Mouse (Mus musculus): ENCODE results near the gene Hdac1. TPM values are rescaled to one million over a fixed set of nuclear protein-coding genes. Genes with fewer than 3 reads are reported as not detected.

Hdac1 gene
- total and polyA plus RNA-seq, 2 experiments from 2014 or later: 25.8 to 73.6 TPM

- Histone ChIP-seq H3K4me2 (ENCODE audit: low read depth, low read length) (peak overlapping the region; percentile 51), H3K27ac (ENCODE audit: low read depth) (no peak overlapping the region), H3K36me3 (replicated peaks; ENCODE audit: control insufficient read depth, insufficient read depth, low read length) (no peaks in the 10 kb centered on the region), H3K27me3 (ENCODE audit: control insufficient read depth, insufficient read depth, low read length) (no peaks in the 10 kb centered on the region), H3K4me1 (ENCODE audit: control insufficient read depth, insufficient read depth) (peaks cover 13% of the 10 kb centered on the region; the same call in 1 of the 2 replicates), H3K9me3 (replicated peaks; ENCODE audit: control insufficient read depth, low read length) (no peaks in the 10 kb centered on the region), H3K4me3 (ENCODE audit: low read depth, low read length) (peak overlapping the region; percentile 26; the same call in 1 of the 2 replicates), H3K9ac (replicated peaks; ENCODE audit: low read depth, low read length) (0 out of 2 replicates have a peak overlapping the region, but pooled peaks have one; percentile 30)
- no peak for TF ChIP-seq EP300 (IDR thresholded peaks at IDR 0.05; ENCODE audit: low read depth)
- TF ChIP-seq CTCF (IDR thresholded peaks at IDR 0.05; ENCODE audit: low read depth): peak; percentile 45
- peak; percentile 21; the same call in 1 of the 2 replicates for ATAC-seq (ENCODE audit: insufficient read depth, low read depth)
- WGBS: 26% methylated on average over 21 of the region's 21 CpGs
- DNase-seq (ENCODE audit: low spot score): peak; percentile 50
Measured at GRCm38 (mm10) chr4:129576863-129577491, 34.5 kb upstream of the Hdac1 start.

- no peaks in the 10 kb centered on the region for H3K36me3 ChIP-seq (replicated peaks; ENCODE audit: control insufficient read depth, insufficient read depth, low read length)
- peak overlapping the region; percentile 17; the same call in 1 of the 2 replicates for H3K4me2 ChIP-seq (ENCODE audit: low read depth, low read length)
- H3K9ac ChIP-seq (replicated peaks; ENCODE audit: low read depth, low read length): no peak overlapping the region
- peak overlapping the region; percentile 36; the same call in 1 of the 2 replicates for H3K27ac ChIP-seq (ENCODE audit: low read depth)
- WGBS: 44% methylated on average over 7 of the region's 8 CpGs
- peaks cover 13% of the 10 kb centered on the region; the same call in 1 of the 2 replicates for H3K4me1 ChIP-seq (ENCODE audit: control insufficient read depth, insufficient read depth)
- no peak overlapping the region for H3K4me3 ChIP-seq (ENCODE audit: low read depth, low read length)
- DNase-seq (ENCODE audit: low spot score) (peak; percentile 52), ATAC-seq (ENCODE audit: insufficient read depth, low read depth) (peak; percentile 42; the same call in 1 of the 2 replicates)
- H3K27me3 ChIP-seq (ENCODE audit: control insufficient read depth, insufficient read depth, low read length): no peaks in the 10 kb centered on the region
- no peaks in the 10 kb centered on the region for H3K9me3 ChIP-seq (replicated peaks; ENCODE audit: control insufficient read depth, low read length)
- TF ChIP-seq CTCF (IDR thresholded peaks at IDR 0.05; ENCODE audit: low read depth): no peak
- TF ChIP-seq EP300 (IDR thresholded peaks at IDR 0.05; ENCODE audit: low read depth): no peak
Measured at GRCm38 (mm10) chr4:129575171-129575844, 32.8 kb upstream of the Hdac1 start.

GRCm38 (mm10) chr4:129573430-129573829 lies 30.9 kb upstream of the Hdac1 start, which contains the start of gene Lck:
Gene Lck (minus strand): TSS chr4:129573641.
- H3K9ac ChIP-seq (replicated peaks; ENCODE audit: low read depth, low read length): no peak within 1 kb of the TSS
- TF ChIP-seq EP300 (IDR thresholded peaks at IDR 0.05; ENCODE audit: low read depth) (no peak), CTCF (IDR thresholded peaks at IDR 0.05; ENCODE audit: low read depth) (no peak)
- H3K36me3 ChIP-seq (replicated peaks; ENCODE audit: control insufficient read depth, insufficient read depth, low read length): no peaks in the 10 kb centered on the region
- H3K27me3 ChIP-seq (ENCODE audit: control insufficient read depth, insufficient read depth, low read length): no peaks in the 10 kb centered on the region
- DNase-seq (ENCODE audit: low spot score): no peak
- WGBS: 83% methylated on average over 8 of the region's 8 CpGs
- H3K9me3 ChIP-seq (replicated peaks; ENCODE audit: control insufficient read depth, low read length): no peaks in the 10 kb centered on the region
- 0 out of 2 replicates have a peak, but pooled peaks cover 6% of the 10 kb centered on the region for H3K4me1 ChIP-seq (ENCODE audit: control insufficient read depth, insufficient read depth)
- H3K4me3 ChIP-seq (ENCODE audit: low read depth, low read length): no peak within 1 kb of the TSS
- peak within 1 kb of the TSS; percentile 40; the same call in 1 of the 2 replicates for H3K27ac ChIP-seq (ENCODE audit: low read depth)
- no peak for ATAC-seq (ENCODE audit: insufficient read depth, low read depth)
- peak within 1 kb of the TSS; percentile 38; the same call in 1 of the 2 replicates for H3K4me2 ChIP-seq (ENCODE audit: low read depth, low read length)

- Histone ChIP-seq H3K4me2 (ENCODE audit: low read depth, low read length) (peak overlapping the region; percentile 38; the same call in 1 of the 2 replicates), H3K9ac (replicated peaks; ENCODE audit: low read depth, low read length) (no peak overlapping the region), H3K27ac (ENCODE audit: low read depth) (peak overlapping the region; percentile 40; the same call in 1 of the 2 replicates), H3K27me3 (ENCODE audit: control insufficient read depth, insufficient read depth, low read length) (no peaks in the 10 kb centered on the region), H3K36me3 (replicated peaks; ENCODE audit: control insufficient read depth, insufficient read depth, low read length) (no peaks in the 10 kb centered on the region), H3K9me3 (replicated peaks; ENCODE audit: control insufficient read depth, low read length) (no peaks in the 10 kb centered on the region), H3K4me3 (ENCODE audit: low read depth, low read length) (no peak overlapping the region), H3K4me1 (ENCODE audit: control insufficient read depth, insufficient read depth) (0 out of 2 replicates have a peak, but pooled peaks cover 6% of the 10 kb centered on the region)
- 95% methylated on average over 4 of the region's 4 CpGs for WGBS
- ATAC-seq (ENCODE audit: insufficient read depth, low read depth): no peak
- no peak for TF ChIP-seq CTCF (IDR thresholded peaks at IDR 0.05; ENCODE audit: low read depth)
- TF ChIP-seq EP300 (IDR thresholded peaks at IDR 0.05; ENCODE audit: low read depth): no peak
- DNase-seq (ENCODE audit: low spot score): no peak
Measured at GRCm38 (mm10) chr4:129573093-129573370, 30.5 kb upstream of the Hdac1 start.

- no peak for TF ChIP-seq EP300 (IDR thresholded peaks at IDR 0.05; ENCODE audit: low read depth)
- TF ChIP-seq CTCF (IDR thresholded peaks at IDR 0.05; ENCODE audit: low read depth): no peak
- no peaks in the 10 kb centered on the region for H3K36me3 ChIP-seq (replicated peaks; ENCODE audit: control insufficient read depth, insufficient read depth, low read length)
- H3K27ac ChIP-seq (ENCODE audit: low read depth): peak overlapping the region; percentile 40; the same call in 1 of the 2 replicates
- H3K4me3 ChIP-seq (ENCODE audit: low read depth, low read length): no peak overlapping the region
- DNase-seq (ENCODE audit: low spot score): no peak
- 0 out of 2 replicates have a peak, but pooled peaks cover 6% of the 10 kb centered on the region for H3K4me1 ChIP-seq (ENCODE audit: control insufficient read depth, insufficient read depth)
- no peak; the same call in 1 of the 2 replicates for ATAC-seq (ENCODE audit: insufficient read depth, low read depth)
- H3K27me3 ChIP-seq (ENCODE audit: control insufficient read depth, insufficient read depth, low read length): no peaks in the 10 kb centered on the region
- WGBS: 49% methylated on average over 13 of the region's 13 CpGs
- H3K9me3 ChIP-seq (replicated peaks; ENCODE audit: control insufficient read depth, low read length): no peaks in the 10 kb centered on the region
- H3K4me2 ChIP-seq (ENCODE audit: low read depth, low read length): peak overlapping the region; percentile 38; the same call in 1 of the 2 replicates
- no peak overlapping the region for H3K9ac ChIP-seq (replicated peaks; ENCODE audit: low read depth, low read length)
Measured at GRCm38 (mm10) chr4:129572236-129573092, 30.0 kb upstream of the Hdac1 start.
